Mouse (Mus musculus) kidney, adult 2 months (tissue): ENCODE data around the gene Phactr3. TPM values are rescaled to one million over a fixed set of nuclear protein-coding genes. Genes with fewer than 3 reads are reported as not detected.

Experiments used
- DNase-seq: peaks from one replicate; pipeline ENCODE4 v3.0.0; 2021
- H3K27ac ChIP-seq: fragments of 200-500 bp; 2 replicates; pipeline ENCODE4 v1.5.1; 2012; ENCODE audit warnings: low read depth, low read length, control low read depth, inconsistent platforms; ENCODE audit not compliant: insufficient read depth
- H3K27me3 ChIP-seq: fragments of 200-500 bp; replicated peaks from 2 replicates; pipeline ENCODE4 v1.6.1; 2012; ENCODE audit warnings: mild to moderate bottlenecking, moderate library complexity, low read length, inconsistent platforms; ENCODE audit not compliant: control insufficient read depth, insufficient read depth
- H3K36me3 ChIP-seq: fragments of 200-500 bp; 2 replicates; pipeline ENCODE4 v1.6.1; 2012; ENCODE audit warnings: mild to moderate bottlenecking, moderate library complexity, low read length, inconsistent platforms; ENCODE audit not compliant: control insufficient read depth, insufficient read depth
- H3K4me1 ChIP-seq: fragments of 200-500 bp; 2 replicates; pipeline ENCODE4 v1.6.1; 2011; ENCODE audit warnings: low read length; ENCODE audit not compliant: control insufficient read depth, insufficient read depth
- H3K4me3 ChIP-seq: fragments of 200-500 bp; 2 replicates; pipeline ENCODE4 v1.5.1; 2011; ENCODE audit warnings: mild to moderate bottlenecking, low read depth, low read length, control low read depth; ENCODE audit not compliant: insufficient read depth
- CTCF ChIP-seq: fragments of 200-500 bp; conservative IDR thresholded peaks from 2 replicates; pipeline ENCODE4 v1.5.1; 2011; ENCODE audit warnings: low read depth, mild to moderate bottlenecking, control low read depth, low read length, moderate library complexity, mixed read lengths; ENCODE audit not compliant: insufficient read depth, insufficient read length
- POLR2A ChIP-seq: fragments of 200-500 bp; IDR thresholded peaks from one replicate; pipeline ENCODE4 v1.6.1; 2011; ENCODE audit warnings: low read depth, low read length, control low read depth
- WGBS: fragments of 180-500 bp; shearing (Covaris S2); methylation state at CpG from one replicate; pipeline ENCODE4 v1.1.7; 2018; 5-methylcytosine and 5-hydroxymethylcytosine counted together
- polyA plus RNA-seq: library from polyadenylated mRNA; depleted of rRNA; stranded (reverse); fragments of >200 nt; gene quantifications from 2 replicates; pipeline ENCODE4 v1.2.3, GENCODE M21; 2012

The Phactr3 gene
- polyA plus RNA-seq, 1 experiment, result 0.17 TPM

- no peak for DNase-seq
- TF ChIP-seq CTCF (no peak), POLR2A (no peak)
- no peak overlapping the region for H3K4me3 ChIP-seq
- 45% methylated on average over 2 of the region's 2 CpGs for WGBS
- H3K27me3 ChIP-seq, result no peaks in the 10 kb centered on the region
- no peaks in the 10 kb centered on the region for H3K4me1 ChIP-seq
- no peaks in the 10 kb centered on the region for H3K36me3 ChIP-seq
- no peak overlapping the region for H3K27ac ChIP-seq
Observed at GRCm38 (mm10) chr2:178193445-178193844, 74.7 kb downstream of the Phactr3 start.

DNA sequence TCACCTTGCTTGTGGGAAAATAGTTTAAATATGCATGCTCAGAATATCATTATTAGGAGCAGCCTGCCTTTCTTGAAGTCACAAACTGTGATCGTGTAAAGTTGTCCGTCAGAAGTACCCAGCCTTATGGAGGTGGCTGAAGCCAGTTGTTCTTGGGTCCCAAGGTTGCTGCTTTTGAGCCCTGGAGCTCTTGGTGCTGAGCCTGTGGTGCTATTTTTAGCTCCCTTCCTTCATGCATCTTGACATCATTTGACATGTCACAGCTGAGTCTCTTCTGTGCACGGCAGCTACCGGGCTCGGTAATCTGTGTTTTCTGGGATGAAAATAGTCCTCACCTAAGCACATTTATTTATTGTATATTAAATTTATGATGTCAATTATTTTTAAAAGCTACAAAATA is 76.1 kb downstream of the Phactr3 start:
- 43% methylated on average over 5 of the region's 5 CpGs for WGBS
- no peak overlapping the region for H3K4me3 ChIP-seq
- TF ChIP-seq CTCF, result no peak
- TF ChIP-seq POLR2A, result no peak
- H3K27ac ChIP-seq, result no peak overlapping the region
- no peaks in the 10 kb centered on the region for H3K27me3 ChIP-seq
- no peak for DNase-seq
- no peaks in the 10 kb centered on the region for H3K36me3 ChIP-seq
- no peaks in the 10 kb centered on the region for H3K4me1 ChIP-seq

DNA sequence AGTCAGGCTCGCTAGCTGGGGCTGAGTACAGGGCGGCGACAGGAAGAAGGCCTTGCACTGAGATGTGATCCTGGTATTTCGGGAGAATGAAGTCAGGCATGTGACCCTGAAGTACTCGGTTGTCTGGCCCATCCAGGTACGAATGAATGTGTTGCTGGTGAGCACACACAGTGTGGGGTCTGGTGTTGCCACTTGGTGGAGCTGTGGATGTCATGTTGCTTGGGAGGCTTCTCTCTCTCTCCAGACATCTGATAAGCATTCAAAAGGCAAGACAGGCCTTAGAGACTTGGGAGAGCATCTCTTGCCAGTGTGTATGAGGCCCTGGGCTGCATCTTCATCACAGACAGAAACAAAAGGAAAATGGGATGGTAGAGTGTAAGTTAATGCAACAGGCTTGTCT is 77.3 kb downstream of the Phactr3 start:
- 83% methylated on average over 6 of the region's 6 CpGs for WGBS
- Histone ChIP-seq H3K27me3 (no peaks in the 10 kb centered on the region), H3K27ac (no peak overlapping the region), H3K4me1 (no peaks in the 10 kb centered on the region), H3K4me3 (no peak overlapping the region), H3K36me3 (no peaks in the 10 kb centered on the region)
- no peak for DNase-seq
- TF ChIP-seq CTCF (no peak), POLR2A (no peak)

GRCm38 (mm10) chr2:178197542-178197941 is 78.8 kb downstream of the Phactr3 start:
- Histone ChIP-seq H3K36me3 (no peaks in the 10 kb centered on the region), H3K27ac (no peak overlapping the region), H3K4me3 (no peak overlapping the region), H3K4me1 (no peaks in the 10 kb centered on the region), H3K27me3 (no peaks in the 10 kb centered on the region)
- DNase-seq, result no peak
- TF ChIP-seq CTCF, result no peak
- no peak for TF ChIP-seq POLR2A
- WGBS, result 74% methylated on average over 1 of the region's 1 CpGs

- no peaks in the 10 kb centered on the region for H3K36me3 ChIP-seq
- H3K4me3 ChIP-seq, result no peak overlapping the region
- no peak overlapping the region for H3K27ac ChIP-seq
- DNase-seq, result no peak
- no peak for TF ChIP-seq POLR2A
- TF ChIP-seq CTCF, result no peak
- WGBS, result 79% methylated on average over 10 of the region's 10 CpGs
- H3K27me3 ChIP-seq, result no peaks in the 10 kb centered on the region
- H3K4me1 ChIP-seq, result no peaks in the 10 kb centered on the region
Observed at GRCm38 (mm10) chr2:178204455-178204854, 85.7 kb downstream of the Phactr3 start.

DNA sequence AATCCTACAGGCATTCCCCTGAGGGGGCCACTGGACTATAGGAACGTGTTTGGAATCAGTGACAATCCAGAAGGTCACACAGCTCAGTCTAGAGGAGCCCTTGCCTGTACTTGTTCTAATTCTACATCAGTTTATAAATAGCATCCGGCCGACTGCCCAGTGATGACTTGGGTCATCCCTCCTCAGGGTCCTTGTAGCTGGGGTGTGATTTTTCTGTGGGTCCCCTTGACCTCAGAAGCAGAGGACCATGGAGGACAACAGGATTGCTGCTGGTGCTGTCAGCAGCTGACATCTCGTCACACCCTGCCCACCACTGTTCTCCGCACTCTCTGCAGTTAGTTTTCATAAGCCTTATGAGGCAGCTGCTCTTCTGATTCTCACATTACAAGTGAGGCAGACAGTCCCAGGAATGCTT is 89.4 kb downstream of the Phactr3 start:
- no peak for DNase-seq
- Histone ChIP-seq H3K36me3 (no peaks in the 10 kb centered on the region), H3K4me3 (no peak overlapping the region), H3K27me3 (no peaks in the 10 kb centered on the region), H3K27ac (no peak overlapping the region), H3K4me1 (no peaks in the 10 kb centered on the region)
- WGBS, result 50% methylated on average over 5 of the region's 5 CpGs
- no peak for TF ChIP-seq POLR2A
- TF ChIP-seq CTCF, result no peak

DNA sequence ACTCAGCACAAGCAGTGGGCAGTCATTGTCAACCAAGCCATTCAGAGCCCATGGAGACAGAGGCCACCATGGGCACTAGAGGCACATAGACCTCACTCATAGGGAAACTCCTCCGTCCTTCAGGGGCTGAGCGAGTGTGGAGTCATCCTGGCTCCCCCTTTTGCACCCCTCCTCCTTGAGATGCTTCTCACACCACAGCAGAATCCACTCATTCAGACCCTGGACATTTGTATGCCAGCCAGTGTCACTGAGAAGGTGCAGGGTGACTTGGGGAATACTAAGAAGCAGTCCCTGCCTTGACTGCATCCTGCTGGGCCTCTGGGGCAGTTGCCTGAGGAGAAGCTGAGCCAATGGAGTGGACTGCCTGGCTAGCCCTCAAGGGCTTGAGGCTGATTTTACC is 95.1 kb downstream of the Phactr3 start:
- no peaks in the 10 kb centered on the region for H3K4me1 ChIP-seq

DNA sequence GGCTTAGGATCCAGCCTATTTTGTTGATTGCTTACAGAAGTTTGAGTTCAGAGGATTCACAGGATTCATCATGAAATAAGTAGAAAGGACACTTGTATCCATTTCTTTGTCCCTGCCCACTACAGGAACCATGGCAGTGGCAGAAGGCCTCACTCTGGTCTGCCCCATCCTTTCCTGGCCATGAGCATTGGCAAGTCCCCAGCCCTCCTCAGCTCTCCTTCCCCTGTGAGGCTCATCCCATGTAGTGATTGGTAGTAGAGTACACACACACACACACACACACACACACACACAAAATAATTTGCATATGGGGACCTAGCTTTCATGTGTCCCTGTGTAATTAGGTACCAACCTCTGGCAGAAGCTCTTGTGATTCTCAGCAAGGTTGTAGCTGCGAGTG is 95.8 kb downstream of the Phactr3 start:
- H3K36me3 ChIP-seq, result no peaks in the 10 kb centered on the region
- no peak overlapping the region for H3K4me3 ChIP-seq
- H3K4me1 ChIP-seq, result no peaks in the 10 kb centered on the region
- no peak for DNase-seq
- no peak overlapping the region for H3K27ac ChIP-seq
- no peaks in the 10 kb centered on the region for H3K27me3 ChIP-seq
- TF ChIP-seq POLR2A (no peak), CTCF (no peak)
- WGBS, result 73% methylated on average over 1 of the region's 1 CpGs

More for the DNA sequence above, 95.1 kb downstream of the Phactr3 start:
- no peak overlapping the region for H3K27ac ChIP-seq
- DNase-seq, result no peak
- no peak for TF ChIP-seq POLR2A
- TF ChIP-seq CTCF, result no peak
- no peaks in the 10 kb centered on the region for H3K36me3 ChIP-seq
- no peaks in the 10 kb centered on the region for H3K27me3 ChIP-seq
- 72% methylated on average over 2 of the region's 2 CpGs for WGBS
- no peak overlapping the region for H3K4me3 ChIP-seq
